Mouse (Mus musculus): ENCODE data around the gene Mcf2l. TPM values are rescaled to one million over a fixed set of nuclear protein-coding genes. Genes with fewer than 3 reads are reported as not detected.

Mcf2l gene
- polyA plus RNA-seq, 1 experiment from 2014 or later, result 9.0 TPM

GRCm38 (mm10) chr8:12957419-12957818 is 83.8 kb downstream of the Mcf2l start:
- no peak overlapping the region for H3K4me2 ChIP-seq
- no peak overlapping the region for H3K9ac ChIP-seq
- ATAC-seq (replicated peaks; ENCODE audit: insufficient number of reproducible peaks, insufficient read depth, low FRiP score, low read depth), result no peak
- H3K27me3 ChIP-seq, result no peaks in the 10 kb centered on the region
- no peaks in the 10 kb centered on the region for H3K4me1 ChIP-seq (replicated peaks)
- no peak overlapping the region for H3K4me3 ChIP-seq
- no peak overlapping the region for H3K27ac ChIP-seq
- WGBS, result 58% methylated on average over 6 of the region's 6 CpGs
- no peaks in the 10 kb centered on the region for H3K36me3 ChIP-seq
- H3K9me3 ChIP-seq (replicated peaks), result no peaks in the 10 kb centered on the region

GRCm38 (mm10) chr8:12960609-12961008 is 87.0 kb downstream of the Mcf2l start:
- Histone ChIP-seq H3K4me1 (replicated peaks) (no peaks in the 10 kb centered on the region), H3K4me2 (no peak overlapping the region), H3K27me3 (no peaks in the 10 kb centered on the region), H3K9ac (no peak overlapping the region), H3K36me3 (no peaks in the 10 kb centered on the region), H3K9me3 (replicated peaks) (no peaks in the 10 kb centered on the region), H3K27ac (no peak overlapping the region), H3K4me3 (no peak overlapping the region)
- no peak for ATAC-seq (replicated peaks; ENCODE audit: insufficient number of reproducible peaks, insufficient read depth, low FRiP score, low read depth)
- WGBS, result 80% methylated on average over 2 of the region's 2 CpGs

- no peaks in the 10 kb centered on the region for H3K36me3 ChIP-seq
- no peak overlapping the region for H3K4me2 ChIP-seq
- H3K27ac ChIP-seq, result no peak overlapping the region
- no peak overlapping the region for H3K4me3 ChIP-seq
- WGBS, result 21% methylated on average over 2 of the region's 2 CpGs
- no peaks in the 10 kb centered on the region for H3K9me3 ChIP-seq (replicated peaks)
- no peaks in the 10 kb centered on the region for H3K27me3 ChIP-seq
- H3K4me1 ChIP-seq (replicated peaks), result no peaks in the 10 kb centered on the region
- ATAC-seq (replicated peaks; ENCODE audit: insufficient number of reproducible peaks, insufficient read depth, low FRiP score, low read depth), result no peak
- no peak overlapping the region for H3K9ac ChIP-seq
Measured at GRCm38 (mm10) chr8:12961211-12961610, 87.6 kb downstream of the Mcf2l start.

- H3K27me3 ChIP-seq, result no peaks in the 10 kb centered on the region
- WGBS, result 56% methylated on average over 8 of the region's 8 CpGs
- H3K27ac ChIP-seq, result no peak overlapping the region
- H3K4me2 ChIP-seq, result no peak overlapping the region
- no peaks in the 10 kb centered on the region for H3K36me3 ChIP-seq
- no peak overlapping the region for H3K4me3 ChIP-seq
- no peaks in the 10 kb centered on the region for H3K4me1 ChIP-seq (replicated peaks)
- ATAC-seq (replicated peaks; ENCODE audit: insufficient number of reproducible peaks, insufficient read depth, low FRiP score, low read depth), result no peak
- no peak overlapping the region for H3K9ac ChIP-seq
- no peaks in the 10 kb centered on the region for H3K9me3 ChIP-seq (replicated peaks)
Measured at GRCm38 (mm10) chr8:12961821-12962534, 88.4 kb downstream of the Mcf2l start.

GRCm38 (mm10) chr8:12962541-12963380 is 89.2 kb downstream of the Mcf2l start:
- Histone ChIP-seq H3K27me3 (no peaks in the 10 kb centered on the region), H3K4me1 (replicated peaks) (no peaks in the 10 kb centered on the region), H3K9me3 (replicated peaks) (no peaks in the 10 kb centered on the region), H3K4me2 (no peak overlapping the region), H3K36me3 (no peaks in the 10 kb centered on the region), H3K27ac (no peak overlapping the region), H3K4me3 (no peak overlapping the region), H3K9ac (no peak overlapping the region)
- no peak for ATAC-seq (replicated peaks; ENCODE audit: insufficient number of reproducible peaks, insufficient read depth, low FRiP score, low read depth)
- 56% methylated on average over 13 of the region's 13 CpGs for WGBS

- Histone ChIP-seq H3K9ac (no peak overlapping the region), H3K4me3 (no peak overlapping the region), H3K4me2 (no peak overlapping the region), H3K36me3 (no peaks in the 10 kb centered on the region), H3K27ac (no peak overlapping the region), H3K4me1 (replicated peaks) (no peaks in the 10 kb centered on the region), H3K9me3 (replicated peaks) (no peaks in the 10 kb centered on the region), H3K27me3 (no peaks in the 10 kb centered on the region)
- ATAC-seq (replicated peaks; ENCODE audit: insufficient number of reproducible peaks, insufficient read depth, low FRiP score, low read depth), result no peak
- WGBS, result 75% methylated on average over 11 of the region's 11 CpGs
Measured at GRCm38 (mm10) chr8:12976290-12976689, 102.7 kb downstream of the Mcf2l start.

- no peak overlapping the region for H3K4me2 ChIP-seq
- no peaks in the 10 kb centered on the region for H3K36me3 ChIP-seq
- no peak for ATAC-seq (replicated peaks; ENCODE audit: insufficient number of reproducible peaks, insufficient read depth, low FRiP score, low read depth)
- no peaks in the 10 kb centered on the region for H3K4me1 ChIP-seq (replicated peaks)
- WGBS, result 43% methylated on average over 5 of the region's 5 CpGs
- H3K27ac ChIP-seq, result no peak overlapping the region
- H3K27me3 ChIP-seq, result no peaks in the 10 kb centered on the region
- no peak overlapping the region for H3K4me3 ChIP-seq
- H3K9me3 ChIP-seq (replicated peaks), result no peaks in the 10 kb centered on the region
- no peak overlapping the region for H3K9ac ChIP-seq
Measured at GRCm38 (mm10) chr8:12976723-12977122, 103.1 kb downstream of the Mcf2l start.

- no peak overlapping the region for H3K4me3 ChIP-seq
- no peaks in the 10 kb centered on the region for H3K4me1 ChIP-seq (replicated peaks)
- no peak overlapping the region for H3K4me2 ChIP-seq
- ATAC-seq (replicated peaks; ENCODE audit: insufficient number of reproducible peaks, insufficient read depth, low FRiP score, low read depth), result no peak
- H3K36me3 ChIP-seq, result no peaks in the 10 kb centered on the region
- 50% methylated on average over 12 of the region's 12 CpGs for WGBS
- no peaks in the 10 kb centered on the region for H3K9me3 ChIP-seq (replicated peaks)
- no peak overlapping the region for H3K27ac ChIP-seq
- H3K27me3 ChIP-seq, result no peaks in the 10 kb centered on the region
- H3K9ac ChIP-seq, result no peak overlapping the region
Measured at GRCm38 (mm10) chr8:12977325-12977724, 103.7 kb downstream of the Mcf2l start.

GRCm38 (mm10) chr8:12978308-12978707 is 104.7 kb downstream of the Mcf2l start:
- Histone ChIP-seq H3K27ac (no peak overlapping the region), H3K36me3 (no peaks in the 10 kb centered on the region), H3K9ac (no peak overlapping the region), H3K4me3 (no peak overlapping the region), H3K9me3 (replicated peaks) (no peaks in the 10 kb centered on the region), H3K27me3 (no peaks in the 10 kb centered on the region), H3K4me1 (replicated peaks) (no peaks in the 10 kb centered on the region), H3K4me2 (no peak overlapping the region)
- 58% methylated on average over 2 of the region's 2 CpGs for WGBS
- ATAC-seq (replicated peaks; ENCODE audit: insufficient number of reproducible peaks, insufficient read depth, low FRiP score, low read depth), result no peak

GRCm38 (mm10) chr8:12978726-12979125 is 105.1 kb downstream of the Mcf2l start:
- no peak overlapping the region for H3K9ac ChIP-seq
- H3K27ac ChIP-seq, result no peak overlapping the region
- peak; percentile 50 for ATAC-seq (replicated peaks; ENCODE audit: insufficient number of reproducible peaks, insufficient read depth, low FRiP score, low read depth)
- no peaks in the 10 kb centered on the region for H3K9me3 ChIP-seq (replicated peaks)
- no peak overlapping the region for H3K4me2 ChIP-seq
- no peaks in the 10 kb centered on the region for H3K27me3 ChIP-seq
- no peaks in the 10 kb centered on the region for H3K36me3 ChIP-seq
- H3K4me1 ChIP-seq (replicated peaks), result no peaks in the 10 kb centered on the region
- H3K4me3 ChIP-seq, result no peak overlapping the region
- 29% methylated on average over 5 of the region's 5 CpGs for WGBS

- Histone ChIP-seq H3K27ac (no peak overlapping the region), H3K4me2 (no peak overlapping the region), H3K36me3 (no peaks in the 10 kb centered on the region), H3K4me3 (no peak overlapping the region), H3K9ac (no peak overlapping the region), H3K9me3 (replicated peaks) (no peaks in the 10 kb centered on the region), H3K4me1 (replicated peaks) (peaks cover 5% of the 10 kb centered on the region), H3K27me3 (no peaks in the 10 kb centered on the region)
- WGBS, result 77% methylated on average over 18 of the region's 18 CpGs
- ATAC-seq (replicated peaks; ENCODE audit: insufficient number of reproducible peaks, insufficient read depth, low FRiP score, low read depth), result no peak
Measured at GRCm38 (mm10) chr8:12983681-12984467, 110.3 kb downstream of the Mcf2l start.
